Mouse (Mus musculus) adrenal gland, adult 2 months (tissue): ENCODE results near the gene Rrp36. TPM values are rescaled to one million over a fixed set of nuclear protein-coding genes. Genes with fewer than 3 reads are reported as not detected.

ENCODE experiments used
- DNase-seq: peaks from one replicate; pipeline ENCODE4 v3.0.0; 2021
- polyA plus RNA-seq: library from polyadenylated mRNA; depleted of rRNA; stranded (reverse); fragments of >200 nt; gene quantifications from 2 replicates; pipeline ENCODE4 v1.2.3, GENCODE M21; 2012
- total RNA-seq, 2 experiments: library from RNA; stranded (reverse); gene quantifications; 2 replicates each; pipeline ENCODE4 v1.2.3; 2021

The Rrp36 gene
- total and polyA plus RNA-seq, 3 experiments = 21.7 to 28.5 (median 24.2) TPM

- DNase-seq = no peak
Observed at GRCm38 (mm10) chr17:46646322-46646662, 27.9 kb downstream of the Rrp36 start.

GRCm38 (mm10) chr17:46645561-46646321 lies 28.4 kb downstream of the Rrp36 start, which contains the start of the genes Klc4 and Mrpl2:
Klc4 (minus strand) TSS chr17:46646022.
Mrpl2 (plus strand) TSS chr17:46646229.
- peak; percentile 98 for DNase-seq

- DNase-seq = peak; percentile 77
Observed at GRCm38 (mm10) chr17:46644916-46645475, 29.2 kb downstream of the Rrp36 start.

GRCm38 (mm10) chr17:46644152-46644805 lies 29.9 kb downstream of the Rrp36 start:
- no peak for DNase-seq

GRCm38 (mm10) chr17:46642060-46642459 lies 32.1 kb downstream of the Rrp36 start:
- DNase-seq = no peak

- DNase-seq = no peak
Observed at GRCm38 (mm10) chr17:46639929-46640328, 34.2 kb downstream of the Rrp36 start.

- peak; percentile 54 for DNase-seq
Observed at GRCm38 (mm10) chr17:46636831-46637523, 37.2 kb downstream of the Rrp36 start.

GRCm38 (mm10) chr17:46629685-46630441 lies 44.3 kb downstream of the Rrp36 start:
- peak; percentile 23 for DNase-seq

GRCm38 (mm10) chr17:46628791-46629684 lies 45.1 kb downstream of the Rrp36 start, which contains the start of gene Ptk7:
Ptk7 (minus strand) TSS chr17:46629504.
- peak; percentile 70 for DNase-seq

- no peak for DNase-seq
Observed at GRCm38 (mm10) chr17:46628471-46628790, 45.7 kb downstream of the Rrp36 start.

GRCm38 (mm10) chr17:46627409-46627808 lies 46.7 kb downstream of the Rrp36 start:
- DNase-seq = no peak

- no peak for DNase-seq
Observed at GRCm38 (mm10) chr17:46624598-46624997, 49.6 kb downstream of the Rrp36 start.

GRCm38 (mm10) chr17:46623819-46624557 lies 50.2 kb downstream of the Rrp36 start:
- no peak for DNase-seq

GRCm38 (mm10) chr17:46622269-46622668 lies 51.9 kb downstream of the Rrp36 start:
- no peak for DNase-seq

- DNase-seq = peak; percentile 70
Observed at GRCm38 (mm10) chr17:46621324-46621723, 52.8 kb downstream of the Rrp36 start.

- DNase-seq = no peak
Observed at GRCm38 (mm10) chr17:46619683-46620357, 54.3 kb downstream of the Rrp36 start.

GRCm38 (mm10) chr17:46618769-46619682 lies 55.1 kb downstream of the Rrp36 start:
- no peak for DNase-seq

GRCm38 (mm10) chr17:46618394-46618768 lies 55.8 kb downstream of the Rrp36 start:
- no peak for DNase-seq
